ENCODE assay signal across 29 mouse cellular contexts in genomic region chr7:67029481-67029880, GRCm38 (mm10).
"Had no signal": no experiment of that assay in that cellular context is flagged by ENCODE, and none has a peak within 500 bp of the region (broad histone marks: within the 10 kb centered on the region; RNA-seq: fewer than 3 reads in every experiment).

No protein-coding gene starts in this region.

- H3K4me1 ChIP-seq: hindbrain, embryonic 13.5 days; hindbrain, embryonic 15.5 days; intestine, embryonic 15.5 days; kidney, embryonic 15.5 days had no signal

- DNase-seq: heart, postnatal 14 days; heart, postnatal 36 days; heart, postnatal 4 days; kidney, adult 11 months; kidney, adult 18-20 months; kidney, adult 2 months; kidney, adult 8-10 months; kidney, adult 9 months; kidney, postnatal 10 days; kidney, postnatal 14 days; kidney, postnatal 25 days; kidney, postnatal 36 days; kidney, postnatal 4 days; layer of hippocampus, adult 9-11 months; layer of hippocampus, postnatal 36 days had no signal

- H3K4me3 ChIP-seq: heart, embryonic 12.5 days; heart, embryonic 13.5 days; heart, embryonic 15.5 days; hindbrain, embryonic 10.5 days; hindbrain, embryonic 12.5 days; hindbrain, embryonic 13.5 days; hindbrain, embryonic 15.5 days; intestine, embryonic 15.5 days; kidney, embryonic 15.5 days; layer of hippocampus, adult 2 months; left cerebral cortex, adult 2 months had no signal

- H3K9me3 ChIP-seq: heart, embryonic 13.5 days; heart, embryonic 15.5 days; hindbrain, embryonic 10.5 days; hindbrain, embryonic 12.5 days; hindbrain, embryonic 13.5 days; hindbrain, embryonic 15.5 days; intestine, embryonic 15.5 days; kidney, embryonic 15.5 days had no signal

- H3K27ac ChIP-seq: heart, embryonic 13.5 days; heart, embryonic 15.5 days; hindbrain, embryonic 10.5 days; hindbrain, embryonic 12.5 days; hindbrain, embryonic 13.5 days; hindbrain, embryonic 14.5 days; hindbrain, embryonic 15.5 days; hindbrain, postnatal 0 days; intestine, embryonic 15.5 days; kidney, embryonic 15.5 days; kidney, postnatal 0 days; layer of hippocampus, adult 2 months; left cerebral cortex, adult 2 months had no signal

- H3K36me3 ChIP-seq: heart, embryonic 13.5 days; heart, embryonic 15.5 days; hindbrain, embryonic 10.5 days; hindbrain, embryonic 12.5 days; hindbrain, embryonic 13.5 days; hindbrain, embryonic 15.5 days; intestine, embryonic 15.5 days; kidney, embryonic 15.5 days had no signal

- H3K27me3 ChIP-seq: heart, embryonic 12.5 days; heart, embryonic 13.5 days; heart, embryonic 15.5 days; hindbrain, embryonic 12.5 days; hindbrain, embryonic 13.5 days; hindbrain, embryonic 15.5 days; intestine, embryonic 15.5 days; kidney, embryonic 15.5 days had no signal
